Mouse (Mus musculus): ENCODE data around the gene Ifrd2.

The Ifrd2 gene

DNA sequence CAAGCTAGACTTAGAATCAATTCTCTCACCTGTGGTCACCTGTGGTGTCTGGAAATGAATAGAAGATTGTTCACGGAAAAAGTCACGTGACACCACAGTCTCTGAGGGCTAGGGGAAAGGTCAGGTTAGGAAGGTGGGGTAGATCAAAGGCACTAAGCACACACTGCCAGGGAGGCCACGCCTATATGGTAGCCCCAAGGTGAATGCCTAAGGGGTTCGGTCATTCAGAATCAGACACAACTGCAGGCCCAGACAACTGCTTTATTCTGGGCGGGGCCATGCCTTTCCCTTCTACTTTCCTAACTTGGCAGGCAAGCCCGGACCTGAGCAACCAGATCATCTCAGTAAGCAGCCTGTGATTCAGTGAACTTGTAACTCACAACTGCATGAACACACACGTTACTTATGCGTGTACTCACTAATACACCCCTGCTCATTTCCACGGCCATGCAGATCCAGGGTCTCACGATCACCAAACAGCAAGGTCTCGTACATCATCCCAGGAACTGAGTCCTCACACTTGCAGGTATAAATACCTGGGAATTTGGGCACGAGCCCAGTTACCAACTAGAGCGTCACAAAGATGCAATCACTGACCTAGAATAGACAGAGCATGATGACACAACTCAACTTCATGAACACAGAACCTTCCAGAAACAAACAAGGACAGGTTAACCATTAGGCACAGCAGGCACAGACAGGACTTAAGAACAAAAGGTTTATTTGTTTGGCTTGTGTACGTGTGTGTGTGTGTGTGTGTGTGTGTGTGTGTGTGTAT, 11.7 kb upstream of the Ifrd2 start:
- in situ Hi-C loops (cut with MseI, MboI), result no loop called here

DNA sequence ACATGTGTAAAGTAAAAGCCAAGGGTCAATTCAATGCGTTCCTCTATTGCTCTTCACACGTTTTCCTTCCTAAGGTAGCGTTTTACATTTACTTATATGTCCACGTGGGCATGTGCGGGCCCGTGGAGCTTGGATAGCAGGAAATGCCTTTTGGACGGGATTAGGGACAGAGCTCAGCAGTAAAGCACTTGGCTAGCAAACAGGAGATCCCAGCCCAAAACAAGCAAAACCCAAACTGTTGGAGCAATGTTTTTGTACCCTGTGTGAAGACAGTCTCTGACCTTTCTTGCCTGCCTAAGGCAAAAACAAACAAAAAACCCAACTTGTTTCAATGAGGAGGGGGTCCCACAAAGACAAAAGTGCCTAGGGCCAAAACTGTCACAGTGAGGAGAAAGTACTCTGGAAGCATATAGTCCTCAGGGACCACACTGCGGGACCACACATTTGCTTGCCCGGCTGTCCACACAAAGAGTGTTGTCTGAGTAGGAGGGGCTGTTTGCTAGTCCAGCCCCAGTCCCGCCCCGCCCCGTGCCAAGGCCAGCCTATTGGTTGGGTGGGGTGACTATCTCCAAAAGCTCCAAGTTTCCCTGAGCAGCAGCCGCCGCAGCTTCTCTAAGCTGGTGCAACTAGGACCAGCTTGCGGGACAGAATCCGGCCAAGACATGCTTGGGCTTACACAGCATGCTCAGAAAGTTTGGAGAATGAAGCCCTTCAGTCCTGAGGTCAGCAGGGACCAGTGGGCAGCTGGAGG, 10.9 kb upstream of the Ifrd2 start, which contains the start of gene Hyal1:
Gene Hyal1 (plus strand): TSS at position 571 of the 751 bp plus-strand sequence.
- in situ Hi-C loops (cut with MseI, MboI), result no loop called here

DNA sequence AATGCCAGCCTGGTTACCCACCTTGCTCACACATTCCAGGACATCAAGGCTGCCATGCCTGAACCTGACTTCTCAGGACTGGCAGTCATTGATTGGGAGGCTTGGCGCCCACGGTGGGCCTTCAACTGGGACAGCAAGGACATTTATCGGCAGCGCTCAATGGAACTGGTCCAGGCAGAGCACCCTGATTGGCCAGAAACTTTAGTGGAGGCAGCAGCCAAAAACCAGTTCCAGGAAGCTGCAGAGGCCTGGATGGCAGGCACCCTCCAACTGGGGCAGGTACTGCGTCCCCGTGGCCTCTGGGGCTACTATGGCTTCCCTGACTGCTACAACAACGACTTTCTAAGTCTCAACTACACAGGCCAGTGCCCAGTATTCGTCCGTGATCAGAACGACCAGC, 9.6 kb upstream of the Ifrd2 start:
- in situ Hi-C loops (cut with MseI, MboI), result no loop called here

DNA sequence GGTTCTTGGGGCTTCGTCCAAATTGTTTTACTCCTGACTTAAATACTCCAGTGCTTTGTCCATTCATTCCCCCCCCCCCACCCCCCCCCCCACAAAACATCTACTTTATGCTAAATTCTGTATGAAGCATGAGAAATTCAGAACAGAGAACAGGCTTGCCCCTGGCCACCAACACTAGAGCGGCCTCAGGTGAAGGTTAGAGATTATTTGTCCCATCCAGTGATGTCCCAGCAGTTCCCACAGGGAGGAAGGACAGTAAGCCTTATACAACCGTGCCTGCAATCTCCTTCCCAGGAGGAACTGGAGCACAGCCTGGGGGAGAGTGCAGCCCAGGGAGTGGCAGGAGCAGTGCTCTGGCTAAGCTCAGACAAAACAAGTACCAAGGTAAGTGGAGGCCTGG, 8.9 kb upstream of the Ifrd2 start, which contains the start of gene Naa80:
Gene Naa80 (plus strand): TSS at position 301 of the 400 bp plus-strand sequence.
- in situ Hi-C loops (cut with MseI, MboI), result no loop called here

DNA sequence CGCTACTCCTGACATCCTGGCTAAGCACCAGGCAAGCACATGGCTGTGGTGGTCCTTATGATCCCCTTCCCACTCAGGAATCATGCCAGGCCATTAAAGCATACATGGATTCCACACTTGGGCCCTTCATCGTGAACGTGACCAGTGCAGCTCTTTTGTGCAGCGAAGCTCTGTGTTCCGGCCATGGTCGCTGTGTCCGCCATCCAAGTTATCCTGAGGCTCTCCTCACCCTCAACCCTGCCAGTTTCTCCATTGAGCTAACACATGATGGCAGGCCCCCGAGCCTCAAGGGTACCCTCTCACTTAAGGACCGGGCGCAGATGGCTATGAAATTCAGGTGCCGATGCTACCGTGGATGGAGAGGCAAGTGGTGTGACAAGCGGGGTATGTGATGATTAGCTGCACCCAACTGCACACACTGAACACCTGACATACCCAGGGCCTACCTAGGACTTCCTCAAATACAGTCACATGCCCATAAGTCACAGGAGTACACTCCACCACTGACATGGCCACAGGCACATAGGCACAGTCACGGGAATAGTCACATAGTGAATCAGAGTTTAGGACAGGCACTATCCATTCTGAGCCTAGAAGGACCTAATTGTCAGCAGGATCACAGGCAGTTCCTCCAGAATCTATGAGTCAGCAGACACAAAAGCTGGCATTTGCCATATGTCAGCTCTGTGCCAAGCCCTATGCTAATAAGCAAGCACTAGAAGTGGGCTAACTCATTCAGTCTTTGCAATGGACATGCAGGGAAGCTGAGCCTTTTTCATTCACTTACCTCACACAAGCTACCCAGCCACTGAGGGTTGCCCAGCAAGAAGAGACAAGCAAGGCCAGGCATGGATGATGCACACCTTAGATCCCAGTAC, 8.2 kb upstream of the Ifrd2 start:
- in situ Hi-C loops (cut with MseI, MboI), result no loop called here

DNA sequence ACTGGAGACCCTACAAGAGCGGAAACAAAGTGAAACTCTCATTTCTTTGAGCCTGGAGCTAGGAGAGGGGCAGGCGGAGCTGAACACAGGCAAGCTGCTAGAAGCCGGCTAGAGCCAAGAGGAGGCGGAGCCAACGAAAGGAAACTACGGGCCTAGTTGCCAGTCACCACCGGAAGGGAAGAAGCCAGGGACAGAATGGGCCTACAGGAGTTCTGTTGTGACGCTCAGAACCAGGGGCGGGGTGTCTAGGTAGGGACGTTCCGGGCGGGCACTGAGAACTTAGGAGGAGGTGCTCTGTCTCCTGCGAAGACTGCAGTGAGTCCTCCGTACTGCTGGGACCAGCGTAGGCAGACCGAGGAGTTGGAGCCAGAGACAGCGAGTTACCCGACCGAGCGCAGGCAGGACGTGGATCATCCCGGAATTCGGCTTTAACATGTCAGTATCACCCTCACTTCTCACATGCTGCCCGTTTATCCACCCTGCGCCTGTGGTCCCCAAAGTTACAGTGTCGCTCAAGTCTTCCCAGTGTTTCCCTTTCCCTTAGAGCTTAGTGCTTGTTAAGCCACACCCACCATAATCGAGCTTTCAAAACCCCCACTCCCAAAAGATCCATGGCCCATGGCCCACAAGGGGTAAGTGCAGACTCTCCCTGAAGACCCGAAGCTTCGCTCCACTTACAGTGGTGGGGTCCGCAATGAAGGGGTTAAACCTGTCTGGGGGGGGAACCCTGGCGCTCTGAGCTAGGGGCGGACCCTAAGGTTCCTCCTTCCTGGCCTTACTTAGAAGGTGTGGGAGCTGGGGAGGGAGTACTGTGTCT, 6.7 kb upstream of the Ifrd2 start, which contains the start of gene Hyal3:
Gene Hyal3 (plus strand): TSS at position 318 of the 817 bp plus-strand sequence.
- in situ Hi-C loops (cut with MseI, MboI), result no loop called here

DNA sequence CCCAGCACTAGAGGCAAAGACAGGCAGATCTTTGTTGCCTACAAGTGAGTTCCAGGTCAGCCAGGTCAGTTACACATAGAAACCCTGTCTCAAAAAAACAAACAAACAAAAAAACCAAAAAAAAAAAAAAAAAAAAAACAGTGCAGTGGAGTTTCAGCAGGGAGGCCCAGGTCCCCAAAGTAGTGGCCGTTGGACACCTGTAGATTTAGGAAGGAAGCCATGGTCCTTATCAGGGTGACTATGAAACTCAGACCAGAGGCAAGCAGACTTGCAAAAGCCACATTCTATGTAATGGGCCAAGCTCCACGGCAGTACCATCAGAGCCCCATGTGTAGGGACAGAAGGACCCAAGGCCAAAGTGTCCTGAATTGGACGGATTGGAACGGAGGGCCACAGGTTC, 5.9 kb upstream of the Ifrd2 start:
- in situ Hi-C loops (cut with MseI, MboI), result no loop called here

DNA sequence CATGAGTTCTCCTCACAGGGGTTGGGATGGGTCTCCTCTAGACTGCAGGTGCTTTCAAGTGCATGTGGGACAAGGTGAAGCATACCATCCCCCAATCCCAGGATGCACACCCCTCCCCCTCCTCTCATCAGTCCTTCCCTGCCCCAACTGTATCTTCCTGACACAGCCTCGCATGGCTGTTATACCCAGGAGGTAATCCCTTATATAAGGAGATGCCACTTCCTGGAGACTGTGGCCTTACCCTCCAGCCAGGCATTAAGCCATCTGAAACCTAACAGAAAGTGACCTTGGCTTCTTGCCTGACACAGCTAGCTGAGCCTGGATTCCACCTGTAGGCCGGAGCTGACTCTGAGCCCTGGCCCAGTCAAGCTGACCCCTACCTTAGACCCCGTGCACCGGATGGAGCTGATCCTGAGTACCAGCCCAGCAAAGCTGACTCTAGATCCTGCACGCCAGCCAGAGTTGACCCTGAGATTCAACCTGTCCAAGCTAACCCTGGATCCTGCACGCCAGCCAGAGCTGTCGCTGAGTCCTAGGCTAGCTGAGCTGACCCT, 4.9 kb upstream of the Ifrd2 start:
- in situ Hi-C loops (cut with MseI, MboI), result no loop called here

DNA sequence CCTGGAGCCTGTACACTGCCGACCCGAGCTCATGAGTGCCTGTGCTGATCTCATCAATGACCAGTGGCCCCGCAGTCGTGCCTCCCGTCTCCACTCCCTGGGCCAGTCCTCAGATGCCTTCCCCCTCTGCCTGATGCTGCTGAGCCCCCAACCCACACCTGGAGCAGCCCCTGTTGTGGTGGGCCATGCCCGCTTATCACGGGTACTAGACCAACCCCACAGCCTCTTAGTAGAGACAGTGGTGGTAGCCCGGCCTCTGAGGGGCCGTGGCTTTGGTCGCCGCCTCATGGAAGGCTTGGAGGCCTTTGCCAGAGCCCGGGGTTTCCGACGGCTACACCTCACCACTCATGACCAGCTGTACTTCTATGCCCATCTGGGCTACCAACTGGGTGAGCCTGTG, 4.3 kb upstream of the Ifrd2 start:
- in situ Hi-C loops (cut with MseI, MboI), result no loop called here

DNA sequence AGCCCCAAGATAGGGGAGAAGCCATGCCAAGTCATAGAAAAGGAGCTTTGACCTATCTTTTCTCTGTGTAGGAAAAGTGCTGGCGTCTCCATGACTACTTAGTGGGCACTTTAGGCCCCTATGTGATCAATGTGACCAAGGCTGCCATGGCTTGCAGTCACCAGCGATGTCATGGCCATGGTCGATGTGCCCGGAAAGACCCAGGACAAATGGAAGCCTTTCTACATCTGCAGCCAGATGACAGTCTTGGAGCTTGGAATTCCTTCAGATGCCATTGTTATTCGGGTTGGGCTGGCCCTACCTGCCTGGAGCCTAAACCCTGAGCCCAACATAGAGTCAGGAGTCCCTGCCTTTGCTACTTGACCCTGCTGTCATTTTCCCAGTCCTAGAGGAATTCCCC, 938 bp upstream of the Ifrd2 start:
- in situ Hi-C loops (cut with MseI, MboI), result no loop called here

DNA sequence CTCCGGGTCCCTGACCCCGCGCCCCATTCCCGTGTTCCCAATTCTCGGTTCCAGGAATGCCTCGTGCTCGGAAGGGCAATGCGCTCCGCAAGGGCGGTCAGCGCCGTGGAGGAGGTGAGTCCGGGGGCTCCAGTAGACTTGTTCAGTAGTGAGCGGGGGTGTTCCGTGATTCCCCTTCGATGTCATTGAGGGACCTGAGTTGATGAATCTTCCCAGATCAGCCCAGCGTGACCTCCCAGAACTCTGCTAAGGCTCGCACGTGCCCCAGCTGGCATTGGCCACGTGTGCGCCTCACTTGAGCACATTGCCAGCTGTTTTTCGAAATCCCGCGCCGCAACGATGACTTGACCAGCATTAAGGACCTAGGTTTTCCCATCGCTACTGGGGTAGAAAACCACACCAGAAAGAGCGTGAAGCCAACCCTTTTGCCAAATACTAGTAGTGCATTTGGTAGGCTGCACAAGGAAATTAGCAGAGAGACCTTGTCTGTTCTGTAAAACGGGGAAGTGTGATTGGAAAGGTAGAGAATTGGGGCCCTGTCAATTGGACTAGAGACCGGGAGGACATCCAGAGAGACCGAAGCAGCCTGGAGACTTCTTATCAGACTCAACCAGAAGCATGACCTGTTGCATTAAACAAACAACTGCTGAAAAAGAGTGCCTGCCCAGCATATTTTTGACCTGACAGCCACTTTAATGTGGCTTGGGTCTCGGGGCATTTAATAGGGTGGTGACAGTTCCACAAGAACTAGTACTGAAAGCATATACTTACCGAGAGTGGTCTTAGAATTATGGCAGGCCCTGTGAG, 594 bp downstream of the Ifrd2 start:
- in situ Hi-C loops (cut with MseI, MboI), result no loop called here

DNA sequence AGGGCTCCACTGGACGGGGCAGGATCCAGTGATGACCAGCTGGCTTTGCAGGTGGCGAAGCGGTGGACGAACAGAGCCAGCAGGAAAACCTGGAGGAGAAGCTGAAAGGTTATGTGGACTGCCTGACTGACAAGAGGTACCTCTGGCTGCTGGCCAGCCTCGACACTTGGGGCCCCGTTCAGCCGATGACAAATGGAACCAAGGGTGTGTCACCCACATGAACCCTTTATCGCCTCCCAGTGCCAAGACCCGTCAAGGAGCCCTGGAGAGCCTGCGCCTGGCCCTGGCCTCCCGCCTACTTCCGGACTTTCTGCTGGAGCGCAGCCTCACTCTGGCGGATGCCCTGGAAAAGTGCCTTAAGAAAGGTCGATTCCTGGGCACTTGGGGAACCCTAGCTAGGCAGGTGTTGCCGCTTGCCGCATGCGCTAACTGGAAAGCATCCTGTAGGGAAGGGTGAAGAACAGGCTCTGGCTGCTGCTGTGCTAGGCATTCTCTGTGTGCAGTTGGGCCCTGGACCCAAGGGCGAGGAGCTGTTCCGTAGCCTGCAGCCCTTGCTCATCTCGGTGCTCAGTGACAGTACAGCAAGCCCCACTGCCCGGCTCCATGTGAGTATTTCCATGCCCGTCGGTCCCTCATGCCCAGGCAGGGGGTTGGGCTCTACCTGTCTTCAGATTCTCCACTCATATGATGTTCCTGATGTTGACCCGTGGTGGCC, 2.8 kb downstream of the Ifrd2 start:
- in situ Hi-C loops (cut with MseI, MboI), result no loop called here

DNA sequence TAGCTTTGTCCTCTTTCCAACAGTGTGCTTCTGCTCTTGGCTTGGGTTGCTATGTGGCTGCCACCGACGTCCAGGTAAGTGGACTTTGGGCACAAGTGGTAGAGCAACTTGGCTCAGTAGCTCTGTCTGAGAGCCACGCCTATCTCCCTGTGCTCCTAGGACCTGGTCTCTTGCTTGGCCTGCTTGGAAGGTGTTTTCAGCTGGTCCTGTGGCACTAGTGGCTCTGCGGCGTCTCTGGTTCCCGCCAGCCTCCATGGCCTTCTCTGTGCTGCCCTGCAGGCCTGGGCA, 3.3 kb downstream of the Ifrd2 start:
- in situ Hi-C loops (cut with MseI, MboI), result no loop called here

DNA sequence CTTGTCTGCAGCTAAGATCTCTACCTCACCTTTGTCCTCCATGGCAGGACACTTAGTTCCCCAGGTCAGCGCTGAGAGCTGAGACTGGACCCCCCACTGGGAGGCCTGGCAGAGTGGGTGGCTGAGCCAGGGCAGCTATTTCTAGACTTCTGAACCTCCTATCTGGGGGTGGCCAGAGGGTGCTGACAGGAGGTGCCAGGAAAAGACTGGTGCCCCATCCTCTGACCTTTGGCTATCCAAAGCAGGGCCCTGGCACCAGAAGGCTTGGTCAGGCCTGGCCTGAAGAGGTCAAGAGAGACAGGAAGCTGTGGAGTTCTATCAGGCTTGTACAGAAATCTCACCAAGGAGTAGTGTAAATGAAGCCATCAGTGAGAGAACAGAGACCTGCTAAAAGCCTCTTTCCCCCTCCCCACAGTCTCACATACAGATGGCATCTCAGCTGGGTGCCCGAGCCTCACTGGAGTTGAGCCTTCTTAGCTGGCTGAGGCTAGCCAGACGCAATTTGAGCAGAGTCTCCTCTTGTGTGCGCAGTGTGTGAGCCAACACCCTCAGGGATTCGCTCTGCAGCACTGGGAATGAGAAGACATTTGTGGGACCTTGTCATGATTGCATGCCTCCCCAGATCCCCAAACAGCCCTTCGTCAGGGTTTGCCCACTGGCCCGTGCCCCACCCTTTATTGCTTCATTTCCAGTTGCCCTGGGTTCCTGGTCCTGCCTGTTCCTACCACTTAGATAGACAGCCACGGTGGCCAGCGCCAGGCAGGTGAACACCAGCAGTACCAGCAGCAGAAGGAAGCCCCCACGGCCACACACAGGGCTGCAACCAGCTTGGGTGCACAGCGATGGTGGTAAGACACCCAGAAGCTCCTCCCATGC, 5.9 kb downstream of the Ifrd2 start:
- in situ Hi-C loops (cut with MseI, MboI), result no loop called here

DNA sequence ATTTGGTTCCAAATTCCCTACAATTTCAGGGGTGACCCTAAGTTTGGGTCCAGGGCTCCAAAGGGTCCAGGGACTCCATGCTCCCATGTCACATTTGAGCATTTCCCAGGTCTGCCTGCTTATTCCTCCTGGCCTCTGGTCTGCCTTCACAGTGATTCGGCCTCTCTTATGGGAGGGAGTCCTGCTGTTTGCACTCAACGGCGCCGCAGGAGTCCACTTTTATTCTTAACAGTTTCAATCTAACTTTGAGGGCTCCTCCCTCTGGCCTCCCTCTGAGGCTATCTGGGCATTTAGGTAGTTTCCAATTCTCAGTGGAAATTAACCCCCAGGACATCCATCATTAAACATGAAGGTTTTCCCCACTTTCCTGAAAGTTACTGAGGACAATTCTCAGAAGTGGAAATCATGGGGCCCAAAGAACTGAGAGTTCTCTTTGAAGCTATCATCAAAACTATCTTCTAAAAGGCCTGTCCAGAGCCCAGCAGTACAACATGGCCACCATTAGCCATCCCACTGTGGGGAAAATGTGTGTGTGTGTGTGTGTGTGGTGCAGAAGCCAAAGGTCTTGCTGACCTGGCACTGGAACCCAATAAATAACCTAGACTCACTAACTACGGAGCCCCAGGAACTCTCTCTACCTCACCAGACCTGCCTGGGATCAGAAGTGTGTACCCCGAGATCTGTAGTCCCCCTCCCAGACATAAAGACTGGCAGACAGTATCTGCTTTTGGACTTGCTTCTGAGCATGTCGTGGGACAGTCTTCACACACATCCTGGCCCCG, 7.0 kb downstream of the Ifrd2 start:
- in situ Hi-C loops (cut with MseI, MboI), result no loop called here

DNA sequence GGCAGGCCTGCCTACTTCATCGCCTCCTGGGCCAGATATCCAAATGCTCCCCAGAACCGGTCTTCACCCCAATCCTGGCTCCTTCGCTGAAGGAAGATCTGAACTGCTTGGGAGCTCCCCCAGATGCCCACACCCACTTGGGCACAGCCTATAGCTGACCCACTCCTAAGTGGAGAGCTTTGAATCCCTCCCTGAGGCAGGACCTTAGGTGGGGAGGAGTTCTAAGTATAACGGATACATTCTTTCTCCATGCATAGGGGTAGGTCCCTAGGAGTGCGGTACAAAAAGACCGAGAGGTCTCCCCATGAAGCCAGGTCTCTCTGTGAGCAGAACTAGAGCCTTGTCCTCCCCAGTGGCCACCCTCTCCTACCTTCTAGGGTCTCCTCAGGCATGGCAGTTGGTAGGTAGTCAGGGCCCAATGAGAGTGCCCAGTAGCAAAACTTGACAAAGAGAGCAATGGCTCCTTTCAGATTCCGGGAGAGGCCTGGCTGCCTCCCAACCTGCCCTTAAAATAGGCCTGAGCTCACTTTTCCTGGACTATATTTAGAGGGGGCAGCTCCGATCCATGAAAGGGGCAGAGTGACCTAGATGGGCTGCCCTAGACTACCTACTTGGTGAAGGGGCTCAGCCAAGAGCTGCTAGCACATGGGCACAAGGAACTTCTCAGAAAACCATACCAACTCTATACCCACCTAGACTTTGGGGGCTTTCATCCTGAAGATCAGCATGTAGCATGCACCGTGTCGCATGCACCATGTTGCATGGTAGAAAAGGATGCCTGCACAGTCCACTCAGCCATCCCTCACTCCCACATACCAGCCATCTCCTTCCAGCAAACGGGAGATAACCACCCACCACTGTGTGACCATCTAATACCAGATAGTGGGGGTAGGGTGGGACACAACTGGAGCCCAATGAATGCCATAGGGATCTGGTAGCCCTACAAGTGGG, 9.5 kb downstream of the Ifrd2 start:
- in situ Hi-C loops (cut with MseI, MboI), result no loop called here

DNA sequence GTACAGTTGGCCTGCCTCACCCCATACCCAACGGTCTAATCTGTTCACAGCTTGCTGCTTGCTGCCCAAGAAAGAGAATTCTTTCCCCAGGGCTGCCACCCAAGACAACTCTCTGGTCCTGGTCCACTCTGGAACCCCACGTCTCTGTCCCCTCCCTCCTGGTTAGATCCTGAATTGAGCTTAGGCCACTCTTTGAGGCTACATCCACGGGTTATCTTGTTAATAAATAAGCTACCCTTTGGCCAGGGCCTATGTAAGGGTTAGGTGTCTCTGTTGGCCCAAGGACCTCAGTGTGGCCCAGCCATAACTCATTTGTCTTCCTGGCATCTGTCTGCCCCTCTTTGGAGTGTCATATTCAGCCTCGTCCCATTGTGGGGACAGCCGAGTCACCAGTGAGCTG, 10.9 kb downstream of the Ifrd2 start:
- in situ Hi-C loops (cut with MseI, MboI), result no loop called here

All from mouse trophoblast stem cell (cell line).